Mouse (Mus musculus) ES-Bruce4 (cell line): Measurements from ENCODE around the gene Insl3.

Experiments used
- CTCF ChIP-seq: IDR thresholded peaks from one replicate; pipeline ENCODE4 v1.8.1; 2011; ENCODE audit warnings: low read depth, low read length
- EP300 ChIP-seq: IDR thresholded peaks from 2 replicates; pipeline ENCODE4 v1.6.1; 2011; ENCODE audit warnings: low read depth, low read length; ENCODE audit not compliant: insufficient read depth
- POLR2A ChIP-seq: IDR thresholded peaks from one replicate; pipeline ENCODE4 v1.8.1; 2011; ENCODE audit warnings: low read length; ENCODE audit not compliant: insufficient read depth

- no peak for TF ChIP-seq CTCF
- TF ChIP-seq EP300: no peak
- TF ChIP-seq POLR2A: no peak
Observed at GRCm38 (mm10) chr8:71719218-71719617, 30.2 kb downstream of the Insl3 start.
